Mouse (Mus musculus) hindbrain, embryonic 15.5 days (tissue): ENCODE measurements at regions not wholly inside any gene's neighbourhood (a gene's known extent, or its start where the extent isn't known, plus 50 kb on each side); places are given as distances from the start of the nearest gene placed in this dataset.
"Not testable (repeated sequence)": the region's sequence is repeated elsewhere in the genome, so short reads cannot be mapped to it uniquely, and the experiment has no call there.

Experiments
- ATAC-seq: fragments of 200-750 bp; cut with Nextera tagmentation; 2 replicates; pipeline ENCODE4 v1.8.0; 2017; ENCODE audit warnings: low read depth, moderate number of reproducible peaks, moderate TSS enrichment; ENCODE audit not compliant: low FRiP score
- H3K27ac ChIP-seq: fragments of 300-500 bp; sonication (generic); replicated peaks from 2 replicates; pipeline ENCODE4 v1.5.1; 2015; ENCODE audit warnings: mild to moderate bottlenecking, inconsistent platforms
- H3K27me3 ChIP-seq: fragments of 300-500 bp; sonication (generic); 2 replicates; pipeline ENCODE4 v1.6.1; 2015; ENCODE audit warnings: control low read depth, inconsistent platforms
- H3K36me3 ChIP-seq: fragments of 300-500 bp; sonication (generic); 2 replicates; pipeline ENCODE4 v1.6.1; 2015; ENCODE audit warnings: control low read depth, inconsistent platforms
- H3K4me1 ChIP-seq: fragments of 300-500 bp; sonication (generic); replicated peaks from 2 replicates; pipeline ENCODE4 v1.6.1; 2015; ENCODE audit warnings: control low read depth, inconsistent platforms
- H3K4me2 ChIP-seq: fragments of 300-500 bp; sonication (generic); 2 replicates; pipeline ENCODE4 v1.6.1; 2015; ENCODE audit warnings: moderate library complexity, mild to moderate bottlenecking, inconsistent platforms
- H3K4me3 ChIP-seq: fragments of 300-500 bp; sonication (generic); 2 replicates; pipeline ENCODE4 v1.5.1; 2015; ENCODE audit warnings: mild to moderate bottlenecking, inconsistent platforms
- H3K9ac ChIP-seq: fragments of 300-500 bp; sonication (generic); 2 replicates; pipeline ENCODE4 v1.6.1; 2015; ENCODE audit warnings: inconsistent platforms
- H3K9me3 ChIP-seq: fragments of 300-500 bp; sonication (generic); 2 replicates; pipeline ENCODE4 v1.6.1; 2016; ENCODE audit warnings: control low read depth, inconsistent platforms
- WGBS: fragments of 180-500 bp; shearing (Covaris S2); methylation state at CpG from one replicate; pipeline ENCODE4 v1.1.7; 2015; 5-methylcytosine and 5-hydroxymethylcytosine counted together

- WGBS: 67% methylated on average over 2 of the region's 2 CpGs
- no peak for ATAC-seq
- Histone ChIP-seq H3K4me1 (no peaks in the 10 kb centered on the region), H3K27me3 (no peaks in the 10 kb centered on the region), H3K36me3 (no peaks in the 10 kb centered on the region), H3K9me3 (0 out of 2 replicates have a peak, but pooled peaks cover 5% of the 10 kb centered on the region), H3K4me2 (no peak overlapping the region), H3K27ac (no peak overlapping the region), H3K9ac (no peak overlapping the region), H3K4me3 (no peak overlapping the region)
Measured at GRCm38 (mm10) chr15:96813472-96813871, 113.9 kb upstream of the Slc38a2 start.

DNA sequence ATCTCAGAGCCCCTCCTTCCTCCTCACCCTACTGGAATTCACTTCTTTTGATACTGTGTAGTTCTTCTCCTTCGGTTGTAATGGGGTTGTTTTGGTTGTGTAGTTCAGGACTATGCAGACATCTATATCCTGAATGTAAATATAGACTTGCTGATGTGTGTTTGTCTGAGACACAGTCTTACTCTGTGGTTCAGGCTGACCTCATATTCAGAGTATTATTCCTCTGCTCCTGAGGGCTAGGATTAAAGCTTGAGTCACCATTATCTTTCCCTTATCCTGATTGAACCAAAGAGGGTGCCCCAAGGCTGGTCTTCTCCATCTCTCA lies 103.2 kb upstream of the Slc38a2 start:
- no peaks in the 10 kb centered on the region for H3K36me3 ChIP-seq
- no peak overlapping the region for H3K27ac ChIP-seq
- WGBS: 81% methylated on average over 1 of the region's 1 CpGs
- H3K4me2 ChIP-seq: no peak overlapping the region
- no peaks in the 10 kb centered on the region for H3K9me3 ChIP-seq
- no peaks in the 10 kb centered on the region for H3K4me1 ChIP-seq
- no peaks in the 10 kb centered on the region for H3K27me3 ChIP-seq
- no peak for ATAC-seq
- no peak overlapping the region for H3K4me3 ChIP-seq
- H3K9ac ChIP-seq: no peak overlapping the region

DNA sequence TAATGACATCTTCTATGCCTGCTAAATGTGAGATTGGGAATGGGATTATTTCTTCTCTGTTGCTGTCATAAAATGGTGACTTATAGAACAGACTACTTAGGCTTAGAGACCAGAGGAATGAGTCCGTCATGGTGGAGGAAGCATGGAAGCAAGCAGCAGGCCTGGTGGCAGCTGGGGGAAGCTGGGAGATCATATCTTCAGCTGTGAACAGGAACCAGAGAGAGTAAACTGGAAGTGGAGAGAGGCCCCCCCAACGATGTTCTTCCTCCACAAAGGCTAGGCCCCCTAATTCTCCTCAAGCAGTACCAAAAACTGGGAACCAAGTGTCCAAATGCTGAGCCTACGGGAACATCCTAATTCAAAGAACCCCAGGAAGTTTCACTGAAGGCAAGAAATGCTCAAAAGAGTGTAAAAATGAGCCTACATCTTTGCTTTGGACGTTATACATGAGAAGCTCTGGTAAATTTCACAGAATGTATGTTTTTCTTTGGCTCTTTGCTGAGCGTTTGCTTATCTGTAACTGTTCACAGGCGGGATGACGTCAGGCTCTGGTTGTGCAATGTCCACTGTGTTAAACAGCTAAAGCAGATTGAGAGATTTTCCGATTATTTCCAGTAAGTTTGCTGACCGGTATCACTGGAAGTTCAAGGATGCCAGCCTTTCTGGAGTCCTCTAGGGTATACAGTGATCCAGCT lies 102.7 kb upstream of the Slc38a2 start:
- WGBS: 83% methylated on average over 9 of the region's 9 CpGs
- ATAC-seq: no peak

GRCm38 (mm10) chr15:96799228-96799627 lies 99.7 kb upstream of the Slc38a2 start:
- Histone ChIP-seq H3K4me2 (no peak overlapping the region), H3K4me3 (no peak overlapping the region), H3K9me3 (no peaks in the 10 kb centered on the region), H3K4me1 (no peaks in the 10 kb centered on the region), H3K9ac (no peak overlapping the region), H3K27ac (no peak overlapping the region), H3K36me3 (no peaks in the 10 kb centered on the region), H3K27me3 (no peaks in the 10 kb centered on the region)
- whole genome bisulfite sequencing: 56% methylated on average over 12 of the region's 12 CpGs
- no peak for ATAC-seq

More for the DNA sequence above, 102.7 kb upstream of the Slc38a2 start:
- Histone ChIP-seq H3K27me3 (no peaks in the 10 kb centered on the region), H3K36me3 (no peaks in the 10 kb centered on the region), H3K4me2 (no peak overlapping the region), H3K4me3 (no peak overlapping the region), H3K27ac (no peak overlapping the region), H3K9ac (no peak overlapping the region), H3K4me1 (no peaks in the 10 kb centered on the region), H3K9me3 (no peaks in the 10 kb centered on the region)

DNA sequence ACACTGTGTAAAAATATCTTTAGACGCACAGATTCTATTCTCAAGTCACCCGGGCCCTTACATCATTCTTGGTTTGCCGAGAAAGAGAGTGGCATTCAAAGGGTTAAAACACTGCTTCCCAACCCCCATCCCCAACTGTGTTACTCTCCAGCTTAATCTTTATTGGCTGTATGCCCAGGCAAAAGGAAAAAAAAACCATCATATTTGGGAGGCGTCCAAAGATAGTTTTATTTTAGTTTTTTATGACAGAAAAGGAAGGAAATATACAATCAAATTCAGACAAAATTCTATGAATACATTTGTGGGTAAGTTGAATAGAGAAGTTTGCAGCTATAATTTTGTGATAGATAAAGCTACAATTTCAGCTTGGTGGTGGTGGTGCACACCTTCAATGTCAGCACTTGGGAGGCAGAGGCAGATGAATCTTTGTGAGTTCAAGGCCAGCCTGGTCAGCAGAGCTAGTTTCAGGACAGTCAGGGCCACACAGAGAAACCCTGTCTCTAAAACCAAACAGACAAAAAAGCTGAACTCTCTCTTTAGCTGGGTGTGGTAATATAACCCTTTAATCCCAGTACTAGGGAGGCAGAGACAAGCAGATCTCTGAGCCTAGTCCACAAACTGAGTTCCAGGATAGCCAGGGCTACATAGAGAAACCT lies 98.2 kb upstream of the Slc38a2 start:
- Histone ChIP-seq H3K36me3 (no peaks in the 10 kb centered on the region), H3K27me3 (no peaks in the 10 kb centered on the region), H3K4me1 (no peaks in the 10 kb centered on the region), H3K9me3 (no peaks in the 10 kb centered on the region), H3K4me3 (no peak overlapping the region), H3K4me2 (no peak overlapping the region), H3K27ac (no peak overlapping the region), H3K9ac (no peak overlapping the region)
- ATAC-seq: no peak
- WGBS: 66% methylated on average over 4 of the region's 4 CpGs

- Histone ChIP-seq H3K4me3 (no peak overlapping the region), H3K9ac (no peak overlapping the region), H3K27ac (no peak overlapping the region), H3K27me3 (no peaks in the 10 kb centered on the region), H3K36me3 (no peaks in the 10 kb centered on the region), H3K9me3 (no peaks in the 10 kb centered on the region), H3K4me1 (no peaks in the 10 kb centered on the region), H3K4me2 (no peak overlapping the region)
- WGBS: 90% methylated on average over 6 of the region's 6 CpGs
- no peak for ATAC-seq
Measured at GRCm38 (mm10) chr15:96794177-96794719, 94.7 kb upstream of the Slc38a2 start.

GRCm38 (mm10) chr15:96793251-96793650 lies 93.7 kb upstream of the Slc38a2 start:
- Histone ChIP-seq H3K36me3 (no peaks in the 10 kb centered on the region), H3K27me3 (no peaks in the 10 kb centered on the region), H3K9ac (no peak overlapping the region), H3K4me1 (no peaks in the 10 kb centered on the region), H3K4me3 (no peak overlapping the region), H3K27ac (no peak overlapping the region), H3K9me3 (no peaks in the 10 kb centered on the region), H3K4me2 (no peak overlapping the region)
- no peak for ATAC-seq
- WGBS: 95% methylated on average over 15 of the region's 15 CpGs

GRCm38 (mm10) chr15:96791306-96791705 lies 91.8 kb upstream of the Slc38a2 start:
- no peak for ATAC-seq
- H3K4me3 ChIP-seq: no peak overlapping the region
- H3K4me2 ChIP-seq: no peak overlapping the region
- no peaks in the 10 kb centered on the region for H3K27me3 ChIP-seq
- no peaks in the 10 kb centered on the region for H3K9me3 ChIP-seq
- no peak overlapping the region for H3K9ac ChIP-seq
- 91% methylated on average over 6 of the region's 6 CpGs for WGBS
- H3K36me3 ChIP-seq: no peaks in the 10 kb centered on the region
- H3K4me1 ChIP-seq: no peaks in the 10 kb centered on the region
- no peak overlapping the region for H3K27ac ChIP-seq

GRCm38 (mm10) chr15:96787921-96788320 lies 88.4 kb upstream of the Slc38a2 start:
- 90% methylated on average over 2 of the region's 2 CpGs for WGBS
- not testable (repeated sequence) for H3K4me2 ChIP-seq, H3K27me3 ChIP-seq, ATAC-seq, H3K36me3 ChIP-seq, H3K9ac ChIP-seq, H3K27ac ChIP-seq, H3K4me3 ChIP-seq, H3K4me1 ChIP-seq, H3K9me3 ChIP-seq

DNA sequence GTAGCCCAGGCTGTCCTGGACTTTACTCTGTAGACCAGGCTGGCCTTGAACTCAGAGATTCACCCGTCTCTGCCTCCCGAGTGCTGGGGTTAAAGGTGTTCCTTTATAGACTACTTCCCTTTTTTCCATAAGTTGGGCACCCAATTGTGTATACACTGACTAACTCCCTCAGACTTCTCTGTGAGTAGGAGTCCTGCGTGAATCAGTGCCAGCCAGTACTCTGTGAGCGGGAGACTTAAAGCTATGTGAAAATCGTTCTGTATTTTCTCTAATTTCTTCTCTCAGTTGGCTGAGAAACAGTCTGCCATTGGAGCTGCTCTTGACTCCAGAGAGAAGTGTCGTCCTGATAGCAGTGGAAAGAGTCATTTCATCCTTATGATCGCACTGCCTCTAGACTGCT lies 85.0 kb upstream of the Slc38a2 start:
- H3K4me2 ChIP-seq: no peak overlapping the region
- H3K27me3 ChIP-seq: no peaks in the 10 kb centered on the region
- H3K4me1 ChIP-seq: no peaks in the 10 kb centered on the region
- H3K4me3 ChIP-seq: no peak overlapping the region
- no peak for ATAC-seq
- 94% methylated on average over 7 of the region's 7 CpGs for WGBS
- no peak overlapping the region for H3K9ac ChIP-seq
- no peaks in the 10 kb centered on the region for H3K9me3 ChIP-seq
- no peak overlapping the region for H3K27ac ChIP-seq
- H3K36me3 ChIP-seq: no peaks in the 10 kb centered on the region

GRCm38 (mm10) chr15:96781560-96781959 lies 82.0 kb upstream of the Slc38a2 start:
- Histone ChIP-seq H3K9ac (no peak overlapping the region), H3K36me3 (no peaks in the 10 kb centered on the region), H3K9me3 (no peaks in the 10 kb centered on the region), H3K4me3 (no peak overlapping the region), H3K27ac (no peak overlapping the region), H3K27me3 (no peaks in the 10 kb centered on the region), H3K4me1 (no peaks in the 10 kb centered on the region), H3K4me2 (no peak overlapping the region)
- ATAC-seq: no peak
- WGBS: 71% methylated on average over 5 of the region's 5 CpGs

- Histone ChIP-seq H3K27me3 (no peaks in the 10 kb centered on the region), H3K9ac (no peak overlapping the region), H3K36me3 (no peaks in the 10 kb centered on the region), H3K4me1 (no peaks in the 10 kb centered on the region), H3K9me3 (no peaks in the 10 kb centered on the region), H3K4me3 (no peak overlapping the region), H3K4me2 (no peak overlapping the region), H3K27ac (no peak overlapping the region)
- WGBS: 87% methylated on average over 5 of the region's 5 CpGs
- no peak for ATAC-seq
Measured at GRCm38 (mm10) chr15:96780606-96781005, 81.1 kb upstream of the Slc38a2 start.
